Mouse (Mus musculus) MEL (cell line): ENCODE results near the gene Cd72. TPM values are rescaled to one million over a fixed set of nuclear protein-coding genes. Genes with fewer than 3 reads are reported as not detected.

Experiments used
- DNase-seq: peaks from one replicate; pipeline ENCODE4 v3.0.0; 2011; ENCODE audit warnings: low read depth, low spot score
- H3K27ac ChIP-seq: 2 replicates; pipeline ENCODE4 v1.5.1; 2012; ENCODE audit warnings: low read depth, mild to moderate bottlenecking, control low read depth, low read length, moderate library complexity; ENCODE audit not compliant: control insufficient read depth
- H3K27me3 ChIP-seq, 2 experiments: fragments of 150-350 bp in 1 of 2; sonication (generic) in 1 of 2; 2 replicates each; pipeline ENCODE4 v1.6.1; 2012; ENCODE audit warnings: low read length in 2 of 2, mild to moderate bottlenecking in 2 of 2, improper control_type of control experiment in 1 of 2, moderate library complexity in 1 of 2; ENCODE audit not compliant: insufficient read depth in 2 of 2, control insufficient read depth in 1 of 2
- H3K36me3 ChIP-seq, 2 experiments: 2 replicates each; pipeline ENCODE4 v1.6.1; 2012 to 2014; ENCODE audit warnings: low read length in 2 of 2, improper control_type of control experiment in 1 of 2, inconsistent platforms in 1 of 2, mild to moderate bottlenecking in 1 of 2; ENCODE audit not compliant: insufficient read depth in 2 of 2, control insufficient read depth in 1 of 2
- H3K4me1 ChIP-seq, 2 experiments: fragments of 150-350 bp in 1 of 2; sonication (generic) in 1 of 2; 2 replicates each; pipeline ENCODE4 v1.6.1; 2012; ENCODE audit warnings: low read length in 2 of 2, improper control_type of control experiment in 1 of 2, mild to moderate bottlenecking in 1 of 2; ENCODE audit not compliant: insufficient read depth in 2 of 2, control insufficient read depth in 1 of 2
- H3K4me3 ChIP-seq, 2 experiments: fragments of 150-350 bp in 1 of 2; sonication (generic) in 1 of 2; 2 replicates each; pipeline ENCODE4 v1.5.1; 2012; ENCODE audit warnings: low read depth in 2 of 2, low read length in 2 of 2, mild to moderate bottlenecking in 2 of 2, moderate library complexity in 2 of 2, control low read depth in 1 of 2, improper control_type of control experiment in 1 of 2; ENCODE audit not compliant: control insufficient read depth in 1 of 2, insufficient read depth in 1 of 2
- H3K79me2 ChIP-seq: 2 replicates; pipeline ENCODE4 v1.6.1; 2012; ENCODE audit warnings: mild to moderate bottlenecking, low read length, moderate library complexity; ENCODE audit not compliant: control insufficient read depth, poor library complexity, insufficient read depth
- H3K9ac ChIP-seq: 2 replicates; pipeline ENCODE4 v1.6.1; 2012; ENCODE audit warnings: low read depth, mild to moderate bottlenecking, control low read depth, low read length, moderate library complexity; ENCODE audit not compliant: control insufficient read depth, poor library complexity, severe bottlenecking
- H3K9me3 ChIP-seq: fragments of 150-350 bp; sonication (generic); replicated peaks from 2 replicates; pipeline ENCODE4 v1.6.1; 2012; ENCODE audit warnings: mild to moderate bottlenecking, low read length, improper control_type of control experiment, moderate library complexity; ENCODE audit not compliant: insufficient read depth
- CTCF ChIP-seq, 3 experiments: IDR thresholded peaks in 2 of 3; conservative IDR thresholded peaks in 1 of 3; 2 replicates each; pipeline ENCODE4 v1.5.1; 2011 to 2012; ENCODE audit warnings: low read length in 3 of 3, low read depth in 2 of 3, mild to moderate bottlenecking in 2 of 3, improper control_type of control experiment in 1 of 3, inconsistent platforms in 1 of 3, mixed read lengths in 1 of 3, moderate library complexity in 1 of 3; ENCODE audit not compliant: control insufficient read depth in 1 of 3, insufficient read depth in 1 of 3, poor library complexity in 1 of 3, severe bottlenecking in 1 of 3
- ELF1 ChIP-seq: IDR thresholded peaks from 2 replicates; pipeline ENCODE4 v1.6.1; 2014; ENCODE audit warnings: low read depth, mild to moderate bottlenecking, inconsistent platforms, low read length, improper control_type of control experiment, moderate library complexity
- EP300 ChIP-seq, 2 experiments: IDR thresholded peaks; 2 replicates each; pipeline ENCODE4 v1.6.1; 2011; ENCODE audit warnings: improper control_type of control experiment in 2 of 2, low read length in 2 of 2, low read depth in 1 of 2, mild to moderate bottlenecking in 1 of 2
- HCFC1 ChIP-seq: IDR thresholded peaks from 2 replicates; pipeline ENCODE4 v1.6.1; 2012; ENCODE audit warnings: low read depth, mild to moderate bottlenecking, inconsistent platforms, low read length, improper control_type of control experiment, moderate library complexity
- KAT2A ChIP-seq: conservative IDR thresholded peaks from 2 replicates; pipeline ENCODE4 v1.6.1; 2012; ENCODE audit warnings: low read depth, low read length, improper control_type of control experiment, inconsistent platforms
- MAX ChIP-seq: IDR thresholded peaks from 2 replicates; pipeline ENCODE4 v1.6.1; 2011; ENCODE audit warnings: low read length, improper control_type of control experiment
- MAZ ChIP-seq: IDR thresholded peaks from 2 replicates; pipeline ENCODE4 v1.6.1; 2012; ENCODE audit warnings: low read depth, mild to moderate bottlenecking, inconsistent platforms, low read length, improper control_type of control experiment
- MEF2A ChIP-seq: IDR thresholded peaks from 2 replicates; pipeline ENCODE4 v1.6.1; 2014; ENCODE audit warnings: low read depth, mild to moderate bottlenecking, inconsistent platforms, low read length, improper control_type of control experiment; ENCODE audit not compliant: poor library complexity, insufficient replicate concordance, severe bottlenecking; ENCODE audit errors: extremely low read depth
- MXI1 ChIP-seq: IDR thresholded peaks from 2 replicates; pipeline ENCODE4 v1.6.1; 2011; ENCODE audit warnings: mild to moderate bottlenecking, low read depth, low read length, improper control_type of control experiment
- MYB ChIP-seq: IDR thresholded peaks from 2 replicates; pipeline ENCODE4 v1.6.1; 2011; ENCODE audit warnings: mild to moderate bottlenecking, low read depth, low read length, improper control_type of control experiment
- MYC ChIP-seq: IDR thresholded peaks from 2 replicates; pipeline ENCODE4 v1.6.1; 2011; ENCODE audit warnings: low read depth, mild to moderate bottlenecking, low read length, improper control_type of control experiment, moderate library complexity
- NELFE ChIP-seq: IDR thresholded peaks from 2 replicates; pipeline ENCODE4 v1.6.1; 2011; ENCODE audit warnings: low read depth, low read length, improper control_type of control experiment
- NRF1 ChIP-seq: IDR thresholded peaks from 2 replicates; pipeline ENCODE4 v1.6.1; 2014; ENCODE audit warnings: low read depth, mild to moderate bottlenecking, inconsistent platforms, low read length, improper control_type of control experiment, moderate library complexity; ENCODE audit not compliant: poor library complexity, insufficient read depth, severe bottlenecking
- POLR2A ChIP-seq, 2 experiments: IDR thresholded peaks; 2 replicates each; pipeline ENCODE4 v1.6.1; 2011 to 2012; ENCODE audit warnings: low read length in 2 of 2, mild to moderate bottlenecking in 2 of 2, control low read depth in 1 of 2, improper control_type of control experiment in 1 of 2, low read depth in 1 of 2, moderate library complexity in 1 of 2; ENCODE audit not compliant: control insufficient read depth in 1 of 2, insufficient read depth in 1 of 2, poor library complexity in 1 of 2
- POLR2AphosphoS2 ChIP-seq: IDR thresholded peaks from 2 replicates; pipeline ENCODE4 v1.6.1; 2011; ENCODE audit warnings: low read length, improper control_type of control experiment
- RCOR1 ChIP-seq: IDR thresholded peaks from 2 replicates; pipeline ENCODE4 v1.6.1; 2012; ENCODE audit warnings: low read depth, mild to moderate bottlenecking, inconsistent platforms, low read length, improper control_type of control experiment
- SIN3A ChIP-seq: IDR thresholded peaks from 2 replicates; pipeline ENCODE4 v1.6.1; 2012; ENCODE audit warnings: low read length, improper control_type of control experiment, inconsistent platforms
- TAL1 ChIP-seq: IDR thresholded peaks from 2 replicates; pipeline ENCODE4 v1.6.1; 2012; ENCODE audit warnings: mild to moderate bottlenecking, inconsistent platforms, low read length, moderate library complexity, mixed read lengths
- TBP ChIP-seq: IDR thresholded peaks from 2 replicates; pipeline ENCODE4 v1.8.0; 2011; ENCODE audit warnings: low read depth, low read length, improper control_type of control experiment
- TCF12 ChIP-seq: IDR thresholded peaks from 2 replicates; pipeline ENCODE4 v1.6.1; 2014; ENCODE audit warnings: low read depth, mild to moderate bottlenecking, inconsistent platforms, low read length, improper control_type of control experiment, moderate library complexity
- USF1 ChIP-seq: IDR thresholded peaks from 2 replicates; pipeline ENCODE4 v1.6.1; 2014; ENCODE audit warnings: low read depth, mild to moderate bottlenecking, inconsistent platforms, low read length, improper control_type of control experiment, moderate library complexity
- ZC3H11A ChIP-seq: IDR thresholded peaks from 2 replicates; pipeline ENCODE4 v1.6.1; 2012; ENCODE audit warnings: low read depth, mild to moderate bottlenecking, inconsistent platforms, low read length, improper control_type of control experiment
- ZNF384 ChIP-seq: IDR thresholded peaks from 2 replicates; pipeline ENCODE4 v1.6.1; 2012; ENCODE audit warnings: low read depth, mild to moderate bottlenecking, inconsistent platforms, low read length, improper control_type of control experiment
- polyA plus RNA-seq, 2 experiments: library from polyadenylated mRNA; stranded (reverse) in 1 of 2; unstranded in 1 of 2; fragments of >175 nt in 1 of 2; fragments of >200 nt in 1 of 2; gene quantifications; 2 replicates each; pipeline versions ENCODE4 v1.2.1 to v1.2.4; 2012; ENCODE audit warnings: low replicate concordance in 2 of 2, low read depth in 1 of 2; ENCODE audit not compliant: insufficient read length in 2 of 2, insufficient read depth in 1 of 2, missing spikeins in 1 of 2
- total RNA-seq: library from RNA; depleted of rRNA; stranded (reverse); fragments of 300-350 nt; gene quantifications from 2 replicates; pipeline ENCODE4 v1.2.3, GENCODE M21; 2012

The Cd72 gene
- total and polyA plus RNA-seq, 3 experiments, result 1.3 to 2.4 TPM; not detected in 1

DNA sequence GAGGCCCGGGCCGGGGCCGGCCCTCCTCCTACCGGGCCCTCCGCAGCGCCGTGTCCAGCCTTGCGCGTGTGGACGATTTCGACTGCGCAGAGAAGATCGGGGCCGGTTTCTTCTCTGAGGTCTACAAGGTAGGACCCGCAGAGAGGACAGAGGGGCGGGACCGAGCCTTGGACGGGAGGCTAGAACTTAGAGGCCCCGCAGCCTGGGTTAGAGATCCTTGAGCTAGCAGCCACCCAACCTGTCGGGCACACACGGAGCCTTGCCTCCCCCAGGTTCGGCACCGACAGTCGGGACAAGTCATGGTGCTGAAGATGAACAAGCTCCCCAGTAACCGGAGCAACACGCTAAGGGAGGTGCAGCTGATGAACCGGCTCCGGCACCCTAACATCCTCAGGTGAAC, 10.9 kb downstream of the Cd72 start:
- DNase-seq, result peak; percentile 51
- Histone ChIP-seq H3K79me2 (peaks cover 3% of the 10 kb centered on the region; the same call in 1 of the 2 replicates), H3K4me3 (peak overlapping the region; percentile 78 to 97), H3K9me3 (no peaks in the 10 kb centered on the region), H3K27me3 (no peaks in the 10 kb centered on the region), H3K9ac (peak overlapping the region; percentile 87), H3K36me3 (no peaks in the 10 kb centered on the region), H3K4me1 (peaks cover 0 to 1% of the 10 kb centered on the region in 2 experiments; a peak in 2 of 4 replicates), H3K27ac (no peak overlapping the region)
- TF ChIP-seq MYC (no peak), POLR2A (IDR thresholded peaks at IDR 0.05; ENCODE audit: control insufficient read depth in 1 of 2, insufficient read depth in 1 of 2, low read depth in 1 of 2, low read length in 2 of 2, poor library complexity in 1 of 2) (no peak), NRF1 (peak; percentile 32; the same call in 1 of the 2 replicates), EP300 (IDR thresholded peaks at IDR 0.05; ENCODE audit: low read depth in 1 of 2, low read length in 2 of 2) (no peak)

DNA sequence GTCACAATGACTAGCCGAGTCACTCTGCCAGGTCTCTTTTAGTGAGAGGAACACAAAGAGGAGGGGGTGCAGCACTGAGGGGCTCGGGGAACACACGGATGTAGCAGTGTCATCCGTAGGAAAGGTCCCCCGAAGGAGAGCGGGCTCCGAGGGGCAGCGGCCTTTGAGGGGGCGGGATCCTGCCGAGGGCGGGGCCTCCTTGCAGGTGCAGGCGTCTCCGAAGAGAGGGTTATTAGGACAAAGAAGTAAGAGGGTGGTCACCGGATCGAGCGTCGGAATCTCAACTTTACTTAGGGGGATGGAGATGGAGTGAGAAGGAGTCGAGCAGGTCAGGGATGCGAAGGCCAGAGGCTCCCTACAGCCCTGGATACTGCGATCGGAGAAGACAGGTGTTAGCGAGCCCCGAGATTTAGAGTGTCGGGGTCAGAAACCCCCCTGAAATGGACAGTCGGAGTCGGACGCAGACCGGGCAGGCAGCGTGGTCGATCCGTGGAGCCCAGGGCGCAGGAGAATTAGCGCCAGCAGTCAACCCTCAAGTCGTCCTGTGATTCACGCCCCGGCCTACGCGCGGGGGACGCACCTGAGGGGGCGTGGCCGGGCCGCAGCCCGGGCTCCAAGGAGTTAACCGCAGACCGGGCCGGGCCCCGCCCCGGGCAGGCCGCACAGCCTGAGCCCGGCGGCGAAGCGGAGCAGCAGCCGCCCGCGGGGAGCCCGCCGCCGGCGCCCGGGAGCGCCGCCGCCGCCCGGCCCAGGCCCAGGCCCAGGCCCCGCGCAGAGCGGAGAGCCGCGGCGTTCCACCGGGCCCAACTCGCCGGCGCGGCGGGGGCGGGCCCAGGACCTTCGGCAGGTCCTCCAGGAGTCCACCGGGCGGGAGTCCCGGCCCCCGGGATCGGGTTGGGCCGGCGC, 11.7 kb downstream of the Cd72 start:
- Histone ChIP-seq H3K27ac (peak overlapping the region; percentile 30), H3K4me3 (peak overlapping the region; percentile 78 to 97)
- TF ChIP-seq EP300 (IDR thresholded peaks at IDR 0.05; ENCODE audit: low read depth in 1 of 2, low read length in 2 of 2), result 0 out of 4 replicates have a peak, but pooled peaks of 1 of the 2 experiments have one; percentile 10
- no peak for TF ChIP-seq KAT2A
- no peak for TF ChIP-seq POLR2AphosphoS2
- TF ChIP-seq HCFC1, result peak; percentile 39; the same call in 1 of the 2 replicates
- TF ChIP-seq TCF12, result peak; percentile 25; the same call in 1 of the 2 replicates
- TF ChIP-seq NELFE, result peak; percentile 22; the same call in 1 of the 2 replicates
- TF ChIP-seq MXI1, result peak; percentile 3; the same call in 1 of the 2 replicates
- peak; percentile 16; the same call in 1 of the 2 replicates for TF ChIP-seq SIN3A
- TF ChIP-seq, all 39 proteins: peak for 6
- H3K9me3 ChIP-seq, result no peaks in the 10 kb centered on the region
- DNase-seq, result peak; percentile 83
- H3K27me3 ChIP-seq, result no peaks in the 10 kb centered on the region
- H3K4me1 ChIP-seq, result peaks cover 0 to 1% of the 10 kb centered on the region in 2 experiments; a peak in 2 of 4 replicates
- H3K79me2 ChIP-seq, result peaks cover 3% of the 10 kb centered on the region; the same call in 1 of the 2 replicates
- no peaks in the 10 kb centered on the region for H3K36me3 ChIP-seq
- H3K9ac ChIP-seq, result peak overlapping the region; percentile 87

DNA sequence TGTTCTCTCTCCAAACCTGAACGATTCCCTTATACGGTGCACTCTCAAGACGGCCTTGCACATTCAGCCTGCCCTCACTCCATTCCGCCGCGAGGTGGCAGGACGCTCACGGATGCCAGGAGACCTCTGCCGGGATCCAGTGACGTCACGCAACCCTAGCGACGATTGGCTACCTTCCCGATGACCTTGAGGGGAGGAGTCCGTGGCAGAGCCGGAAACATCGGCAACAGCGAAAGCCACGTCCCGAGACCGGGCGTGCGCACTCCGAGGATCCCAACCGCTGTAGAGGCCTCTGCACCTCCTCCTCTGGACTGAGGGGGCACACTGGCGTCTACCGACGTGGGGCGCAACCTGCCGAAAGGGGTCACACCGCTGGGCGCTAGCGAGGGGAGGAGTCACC, 12.4 kb downstream of the Cd72 start:
- DNase-seq, result peak; percentile 99
- peak; percentile 84 for TF ChIP-seq ZC3H11A
- TF ChIP-seq MYB, result 0 out of 2 replicates have a peak, but pooled peaks have one; percentile 28
- 0 out of 2 replicates have a peak, but pooled peaks have one; percentile 23 for TF ChIP-seq MEF2A
- TF ChIP-seq TAL1, result no peak
- TF ChIP-seq CTCF (IDR thresholded peaks at IDR 0.05 in 2 of 3, conservative IDR thresholded peaks at IDR 0.05 in 1 of 3; ENCODE audit: control insufficient read depth in 1 of 3, insufficient read depth in 1 of 3, low read depth in 2 of 3, low read length in 3 of 3, poor library complexity in 1 of 3, severe bottlenecking in 1 of 3), result peak; percentile 61 to 97 (median 71)
- peak; percentile 86 for TF ChIP-seq MAZ
- TF ChIP-seq MAX, result peak; percentile 54; the same call in 1 of the 2 replicates
- no peak for TF ChIP-seq ZNF384
- TF ChIP-seq USF1, result no peak
- peak; percentile 85 for TF ChIP-seq MXI1
- TF ChIP-seq HCFC1, result peak; percentile 79
- peak; percentile 52; the same call in 1 of the 2 replicates for TF ChIP-seq TBP
- no peak for TF ChIP-seq RCOR1
- peak; percentile 87 for TF ChIP-seq ELF1

More for the DNA sequence above, 12.4 kb downstream of the Cd72 start:
- no peaks in the 10 kb centered on the region for H3K27me3 ChIP-seq
- peak overlapping the region; percentile 30 for H3K27ac ChIP-seq
- H3K4me3 ChIP-seq, result peak overlapping the region; percentile 78 to 90
- peaks cover 3% of the 10 kb centered on the region; the same call in 1 of the 2 replicates for H3K79me2 ChIP-seq
- peaks cover 0 to 1% of the 10 kb centered on the region in 2 experiments; a peak in 2 of 4 replicates for H3K4me1 ChIP-seq
- peak overlapping the region; percentile 59 for H3K9ac ChIP-seq
- no peaks in the 10 kb centered on the region for H3K36me3 ChIP-seq
- no peaks in the 10 kb centered on the region for H3K9me3 ChIP-seq
